Mouse (Mus musculus): ENCODE measurements around the gene Mlh3.

GRCm38 (mm10) chr12:85193923-85194622 lies 76.3 kb downstream of the Mlh3 start:
- TF ChIP-seq POLR2A (IDR thresholded peaks at IDR 0.05; ENCODE audit: borderline replicate concordance, low read depth, low read length): no peak
- TF ChIP-seq CTCF (IDR thresholded peaks at IDR 0.05; ENCODE audit: low read depth, low read length): no peak
